Mouse (Mus musculus) left cerebral cortex, postnatal 25 days (tissue): ENCODE data around the gene Acad12. TPM values are rescaled to one million over a fixed set of nuclear protein-coding genes. Genes with fewer than 3 reads are reported as not detected.

ENCODE experiments used
- total RNA-seq, 2 experiments: library from RNA; stranded (reverse); gene quantifications; 2 replicates each; pipeline ENCODE4 v1.2.3; 2021

Acad12 gene
- total RNA-seq, 2 experiments from 2014 or later, result 4.9 to 7.9 TPM

Other genes with a start within 250 kb of the Acad12 start
- gene Trafd1, start 233.3 kb downstream of the Acad12 start, total RNA-seq, result 10 to 100 TPM; 82.1 to 83.6 TPM
- 10 to 100 TPM; 40.7 to 45.8 TPM for gene Naa25, start 221.0 kb downstream of the Acad12 start, total RNA-seq
- 1 to 10 TPM; 8.2 to 9.1 TPM for gene Tmem116, start 167.0 kb downstream of the Acad12 start, total RNA-seq
- gene Erp29, start 166.4 kb downstream of the Acad12 start, total RNA-seq, result 100 to 1,000 TPM; 145 to 151 TPM
- under 1 TPM in 1 of 2 experiments, not detected in 1; 0.11 TPM for gene Adam1b, start 115.5 kb downstream of the Acad12 start, total RNA-seq
- gene Adam1a, start 73.5 kb downstream of the Acad12 start, total RNA-seq, result 10 to 100 TPM in 1 of 2 experiments, 1 to 10 TPM in 1; 9.0 to 11.6 TPM
- gene Gm42878, start 73.5 kb downstream of the Acad12 start, total RNA-seq, result not detected
- gene Mapkapk5, start 73.0 kb downstream of the Acad12 start, total RNA-seq, result 10 to 100 TPM; 66.7 TPM
- 100 to 1,000 TPM in 1 of 2 experiments, 10 to 100 TPM in 1; 99.7 to 104 TPM for gene Aldh2, start 25.1 kb downstream of the Acad12 start, total RNA-seq
- 1 to 10 TPM; 3.0 to 4.1 TPM for gene Acad10, start 41.6 kb upstream of the Acad12 start, total RNA-seq
- gene Brap, start 41.6 kb upstream of the Acad12 start, total RNA-seq, result 10 to 100 TPM; 65.3 to 65.5 TPM
- 100 to 1,000 TPM; 228 to 234 TPM for gene Atxn2, start 92.4 kb upstream of the Acad12 start, total RNA-seq
- 10 to 100 TPM; 21.6 to 22.1 TPM for gene Sh2b3, start 218.7 kb upstream of the Acad12 start, total RNA-seq
- 10 to 100 TPM in 1 of 2 experiments, 1 to 10 TPM in 1; 7.4 to 11.2 TPM for gene Pheta1, start 230.0 kb upstream of the Acad12 start, total RNA-seq